Mouse (Mus musculus) gastrocnemius, postnatal 4 days (tissue): ENCODE measurements around the gene Hsd11b2. TPM values are rescaled to one million over a fixed set of nuclear protein-coding genes. Genes with fewer than 3 reads are reported as not detected.
"Not testable (repeated sequence)": the region's sequence is repeated elsewhere in the genome, so short reads cannot be mapped to it uniquely, and the experiment has no call there.

ENCODE experiments used
- DNase-seq, 2 experiments: peaks; one replicate each; pipeline ENCODE4 v3.0.0; 2021 to 2022; ENCODE audit warnings: low spot score in 2 of 2, mixed read lengths in 2 of 2
- total RNA-seq, 2 experiments: library from RNA; stranded (reverse); gene quantifications; 2 replicates each; pipeline ENCODE4 v1.2.3; 2021

Gene Hsd11b2
- total RNA-seq, 2 experiments from 2014 or later = 13.3 to 14.8 TPM

DNA sequence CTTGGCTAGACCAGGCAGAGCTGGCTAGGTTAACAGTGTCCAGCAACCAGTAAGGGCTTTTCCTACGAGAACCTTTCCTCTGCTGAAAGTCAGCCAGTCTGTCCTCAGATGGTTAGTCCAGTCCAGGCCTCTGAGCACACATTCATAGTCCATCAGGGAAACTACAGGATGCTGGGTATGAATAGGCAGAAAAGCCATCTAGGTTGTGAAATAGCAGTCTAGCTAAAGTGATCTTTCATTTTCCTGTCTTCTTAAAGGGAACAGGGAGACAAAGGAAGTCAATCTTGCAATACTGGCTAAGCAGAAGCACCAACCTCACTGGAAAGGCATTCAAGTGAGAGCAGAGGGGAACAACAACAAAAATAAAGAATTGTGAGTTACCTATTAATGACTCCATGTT lies 34.3 kb downstream of the Hsd11b2 start:
- DNase-seq = no peak

DNA sequence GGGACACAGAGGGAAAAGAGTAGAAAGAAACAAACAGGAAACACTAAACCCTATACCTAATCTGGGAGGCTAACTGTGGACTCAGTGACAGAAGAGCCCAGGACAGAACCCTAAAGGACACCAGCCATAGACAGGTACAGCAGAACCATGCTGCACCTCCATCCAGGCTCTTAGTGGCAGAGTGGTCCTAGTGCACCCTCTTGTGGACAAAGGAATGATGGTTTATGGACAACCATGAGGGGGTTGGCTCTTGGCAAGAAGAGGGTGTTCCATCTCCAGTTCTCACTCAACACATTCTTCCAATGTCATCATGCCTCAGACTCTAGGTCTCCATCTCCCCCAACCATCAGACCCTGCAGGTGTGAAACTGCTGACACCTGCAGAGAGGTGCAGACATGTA lies 35.5 kb downstream of the Hsd11b2 start:
- peak in 1 of 2 experiments; percentile 64 for DNase-seq

DNA sequence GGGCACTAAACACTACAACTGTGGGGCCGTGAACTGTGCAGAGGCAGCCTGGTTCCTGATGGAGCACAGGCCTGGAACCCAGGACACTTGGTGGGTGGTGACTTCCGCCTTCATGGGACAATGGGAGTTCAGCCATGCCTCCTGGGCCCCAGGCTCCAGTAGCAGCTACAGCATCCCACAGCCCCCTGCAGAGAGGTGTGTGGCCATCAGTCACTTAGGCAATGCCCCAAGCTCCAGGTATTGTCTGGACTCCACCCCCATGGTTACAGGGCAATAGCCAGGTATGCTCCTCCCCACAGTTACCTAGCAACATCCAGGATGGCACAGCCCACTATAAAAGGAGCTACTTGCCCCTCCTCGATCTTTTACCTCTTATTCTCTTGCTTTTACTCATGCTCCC lies 36.7 kb downstream of the Hsd11b2 start:
- no peak for DNase-seq

DNA sequence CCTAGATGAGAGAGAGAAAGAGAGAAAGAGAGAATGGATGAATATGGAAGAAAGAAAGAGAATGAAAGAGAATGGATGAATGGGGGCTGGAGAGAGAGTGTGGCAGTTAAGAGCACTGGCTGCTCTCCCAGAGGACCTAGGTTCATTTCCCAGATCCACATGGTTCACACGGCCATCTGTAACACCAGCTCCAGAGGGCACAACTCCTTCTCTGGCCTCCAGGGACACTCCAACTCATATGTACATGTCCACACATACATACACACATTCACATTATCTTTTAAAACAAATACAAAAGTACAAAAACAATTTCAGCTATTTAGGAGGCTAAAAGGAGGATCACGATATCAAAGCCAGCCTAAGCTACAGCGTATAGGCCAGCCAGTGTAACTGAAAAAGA lies 44.3 kb downstream of the Hsd11b2 start:
- no peak for DNase-seq

DNA sequence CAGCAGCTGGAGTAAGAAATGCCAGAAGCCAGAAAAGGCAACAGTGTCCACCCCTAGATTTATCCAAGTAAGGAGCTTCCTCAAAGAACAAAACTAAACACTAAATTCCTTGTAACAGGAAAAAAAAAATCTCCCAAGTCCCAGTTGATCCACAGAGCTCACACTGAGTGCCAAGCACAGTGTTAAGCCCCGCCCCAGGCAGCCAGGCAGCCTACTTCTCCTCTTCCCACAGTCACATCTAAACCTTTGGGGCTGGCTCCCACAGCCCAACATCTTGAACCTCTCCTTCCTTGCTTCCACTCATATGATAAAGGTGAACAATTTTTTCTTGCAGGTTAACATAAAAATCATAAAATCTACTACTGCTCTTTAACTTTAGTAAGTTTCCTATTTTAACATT lies 45.3 kb downstream of the Hsd11b2 start:
- DNase-seq = no peak

DNA sequence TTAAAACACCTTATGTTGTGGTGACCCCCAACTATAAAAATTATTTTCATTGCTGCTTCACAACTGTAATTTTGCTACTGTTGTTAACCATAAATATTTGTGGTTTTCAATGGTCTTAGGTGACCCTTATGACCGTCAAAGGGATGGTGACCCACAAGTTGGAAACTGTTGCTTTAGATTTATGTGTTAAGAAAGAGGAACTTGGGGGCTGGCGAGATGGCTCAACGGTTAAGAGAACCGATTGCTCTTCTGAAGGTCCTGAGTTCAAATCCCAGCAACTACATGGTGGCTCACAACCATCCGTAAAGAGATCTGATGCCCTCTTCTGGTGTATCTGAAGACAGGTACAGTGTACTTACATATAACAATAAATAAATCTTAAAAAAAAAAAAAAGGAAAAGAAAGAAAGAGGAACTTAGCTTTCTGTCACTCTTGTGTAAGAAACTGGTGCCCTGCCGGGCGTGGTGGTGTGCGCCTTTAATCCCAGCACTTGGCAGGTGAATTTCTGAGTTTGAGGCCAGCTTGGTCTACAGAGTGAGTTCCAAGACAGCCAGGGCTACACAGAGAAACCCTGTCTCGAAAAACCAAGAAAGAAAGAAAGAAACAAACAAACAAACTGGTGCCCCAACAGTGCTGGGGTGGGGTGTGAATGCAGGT lies 46.1 kb downstream of the Hsd11b2 start:
- not testable (repeated sequence) for DNase-seq

DNA sequence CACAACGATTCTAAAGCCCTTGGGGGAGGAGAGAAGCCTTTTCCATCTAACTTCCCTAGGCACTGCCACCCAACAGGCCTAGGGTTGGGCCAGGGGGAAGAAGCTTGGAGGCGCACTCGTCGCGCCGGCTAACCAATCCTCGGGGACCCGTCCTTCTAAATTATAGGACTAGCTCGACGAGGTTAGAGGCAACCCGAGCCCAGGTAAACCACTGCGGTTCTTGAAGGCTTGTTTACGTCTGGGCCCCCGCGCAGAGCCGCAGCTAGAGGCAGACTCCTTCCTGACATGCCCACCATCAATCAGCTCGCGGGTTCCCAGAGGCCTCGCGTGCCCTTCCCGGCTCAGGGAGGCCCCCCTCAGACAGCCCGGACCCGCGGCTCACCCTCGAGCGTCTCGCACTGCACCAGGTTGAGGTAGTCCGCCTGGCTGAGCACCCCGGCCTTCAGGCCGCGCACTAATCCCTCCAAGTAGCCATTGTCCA lies 46.9 kb downstream of the Hsd11b2 start:
- DNase-seq = peak in 1 of 2 experiments; percentile 29

DNA sequence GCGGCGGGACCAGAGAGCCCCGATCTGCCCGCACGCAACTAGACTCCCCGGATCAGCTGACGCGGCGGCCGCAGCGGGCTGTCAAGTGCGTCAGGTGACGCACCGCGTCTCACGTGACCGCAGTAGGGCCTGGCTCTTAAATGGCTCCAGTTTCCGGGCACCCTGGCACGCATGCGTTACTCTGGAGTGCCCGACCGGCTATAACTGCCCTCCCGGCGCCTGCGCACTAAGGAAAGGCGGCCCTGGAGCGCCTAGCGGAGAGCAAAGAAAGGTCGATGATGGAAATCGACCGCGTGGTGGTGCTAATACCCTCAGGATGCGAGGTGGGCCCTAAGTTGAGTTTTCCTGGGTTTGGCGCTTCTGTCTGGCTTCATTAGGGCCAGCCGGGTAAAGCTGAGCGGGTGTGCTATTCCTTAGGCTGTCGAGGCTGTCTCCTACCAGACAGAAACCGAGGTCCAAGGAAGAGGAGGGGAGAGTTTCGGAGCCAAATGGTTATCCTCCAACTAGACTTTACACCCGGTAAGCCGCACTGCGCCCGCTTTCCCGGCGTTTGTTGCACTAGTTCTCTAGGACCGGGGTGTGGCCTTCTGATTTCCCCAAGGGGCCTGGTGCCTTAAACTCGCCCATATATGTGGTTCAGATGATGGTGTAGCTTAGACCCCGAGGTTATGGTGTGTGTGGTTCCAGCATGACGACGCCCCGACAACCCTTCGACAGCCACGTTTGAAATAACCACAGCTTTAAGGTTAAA lies 47.6 kb downstream of the Hsd11b2 start, which contains the start of gene Atp6v0d1:
Gene Atp6v0d1, minus strand, starts transcription at position 96 of the 751 bp plus-strand sequence.
- peak; percentile 99 for DNase-seq

DNA sequence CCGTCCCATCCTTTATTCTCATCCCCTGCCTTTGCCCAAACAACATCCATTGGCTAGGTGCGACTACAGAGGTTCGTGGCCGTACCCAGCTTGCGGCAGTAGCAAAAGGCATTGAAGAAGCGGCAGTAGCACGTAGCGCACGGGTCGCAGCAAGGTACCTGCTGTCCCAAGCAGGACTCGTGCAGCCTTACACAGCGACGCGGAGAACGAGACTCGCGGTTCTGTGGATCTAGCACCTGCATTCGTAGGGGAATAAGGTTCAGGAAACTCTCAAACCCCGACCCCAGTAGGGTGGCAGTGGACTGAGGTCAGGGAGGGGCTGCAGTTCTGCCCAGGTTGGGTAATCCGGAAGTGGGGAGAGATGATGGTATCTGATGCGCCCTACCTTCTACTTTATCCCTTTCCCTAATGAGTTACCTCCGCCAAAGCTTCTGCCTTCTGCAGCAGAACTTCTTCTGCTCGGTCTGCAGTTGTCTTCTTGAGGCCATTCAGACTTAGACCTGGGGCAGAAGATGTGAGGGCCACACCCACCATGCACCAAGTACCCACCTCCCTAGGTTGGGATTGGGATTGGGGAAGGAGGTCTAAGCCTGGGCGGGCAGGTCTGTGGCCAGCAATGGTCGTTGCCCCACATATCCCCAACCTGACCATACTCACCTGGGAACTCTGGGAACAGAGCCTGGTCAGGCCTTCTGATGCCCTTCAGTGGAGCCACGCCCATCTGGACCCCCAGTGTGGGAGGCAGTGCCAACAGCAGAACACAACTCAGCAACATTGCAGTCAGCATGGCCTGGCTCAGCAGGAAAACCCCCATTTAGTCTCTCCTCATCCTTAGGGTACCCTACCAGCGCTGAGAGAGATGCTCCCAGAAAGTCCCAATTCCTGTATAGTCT lies 48.4 kb downstream of the Hsd11b2 start:
- peak in 1 of 2 experiments; percentile 18 for DNase-seq

DNA sequence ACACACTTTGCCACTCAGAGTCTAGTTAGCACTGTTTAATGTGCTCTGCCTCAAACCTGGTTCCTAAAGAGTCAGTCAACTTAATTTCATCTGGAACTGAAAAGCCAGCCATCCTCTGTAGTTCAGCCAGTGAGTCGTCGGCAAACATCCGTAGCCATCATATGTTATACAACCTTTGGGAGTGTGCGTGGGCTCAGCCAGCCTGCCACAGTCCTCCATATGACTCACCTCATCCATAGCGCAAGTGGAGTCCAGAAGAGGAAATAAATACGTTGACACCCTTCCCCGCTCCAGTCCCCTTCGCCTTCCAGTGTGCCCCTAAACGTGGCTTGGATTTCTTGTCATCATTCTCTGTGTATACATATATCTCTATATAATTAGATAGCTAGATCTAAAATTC lies 53.3 kb downstream of the Hsd11b2 start:
- no peak for DNase-seq

DNA sequence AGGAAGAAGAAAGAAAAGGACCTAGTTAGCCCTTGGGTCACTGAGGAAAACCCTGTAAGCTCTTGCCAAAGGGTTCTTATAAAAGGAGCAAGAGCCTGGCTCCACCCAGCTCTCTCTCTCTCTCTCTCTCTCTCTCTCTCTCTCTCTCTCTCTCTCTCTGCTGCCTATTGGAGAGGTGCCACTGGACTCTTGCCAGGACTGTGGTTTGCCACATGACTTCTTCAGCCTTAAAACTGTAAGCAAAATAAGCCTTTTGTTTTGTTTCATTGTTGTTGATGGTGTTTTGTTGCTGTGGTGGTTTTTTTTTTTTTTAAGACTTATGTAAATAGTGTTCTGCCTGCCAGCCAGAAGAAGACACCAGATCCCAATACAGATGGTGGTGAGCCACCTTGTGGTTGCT lies 54.9 kb downstream of the Hsd11b2 start:
- DNase-seq = peak in 1 of 2 experiments; percentile 42

Other genes starting within 250 kb of the Hsd11b2 start
- under 1 TPM; 0.21 to 0.29 TPM for gene Hsf4, start 249.0 kb upstream of the Hsd11b2 start, total RNA-seq
- gene Nol3, start 242.6 kb upstream of the Hsd11b2 start, total RNA-seq = 10 to 100 TPM; 26.5 to 27.1 TPM
- 1 to 10 TPM; 3.8 to 6.3 TPM for gene 4931428F04Rik, start 228.9 kb upstream of the Hsd11b2 start, total RNA-seq
- 1 to 10 TPM; 8.1 to 8.7 TPM for gene Exoc3l, start 222.7 kb upstream of the Hsd11b2 start, total RNA-seq
- 10 to 100 TPM; 27.4 to 31.1 TPM for gene E2f4, start 221.1 kb upstream of the Hsd11b2 start, total RNA-seq
- gene Elmo3, start 213.2 kb upstream of the Hsd11b2 start, total RNA-seq = 1 to 10 TPM; 1.0 to 1.1 TPM
- 1 to 10 TPM; 3.6 to 4.1 TPM for gene Lrrc29, start 192.5 kb upstream of the Hsd11b2 start, total RNA-seq
- gene Tmem208, start 192.4 kb upstream of the Hsd11b2 start, total RNA-seq = 10 to 100 TPM; 28.7 to 29.5 TPM
- gene Fhod1, start 170.8 kb upstream of the Hsd11b2 start, total RNA-seq = 10 to 100 TPM; 12.4 to 14.2 TPM
- gene Slc9a5, start 169.9 kb upstream of the Hsd11b2 start, total RNA-seq = 1 to 10 TPM; 4.0 to 4.2 TPM
- under 1 TPM; 0.17 to 0.26 TPM for gene Plekhg4, start 145.5 kb upstream of the Hsd11b2 start, total RNA-seq
- not detected for gene Kctd19, start 105.3 kb upstream of the Hsd11b2 start, total RNA-seq
- gene Lrrc36, start 105.2 kb upstream of the Hsd11b2 start, total RNA-seq = 1 to 10 TPM; 1.6 to 1.7 TPM
- gene Tppp3, start 47.2 kb upstream of the Hsd11b2 start, total RNA-seq = 100 to 1,000 TPM; 527 to 572 TPM
- 10 to 100 TPM; 21.0 to 21.6 TPM for gene Zdhhc1, start 21.9 kb upstream of the Hsd11b2 start, total RNA-seq
- 10 to 100 TPM; 71.8 to 71.9 TPM for gene Atp6v0d1, start 47.3 kb downstream of the Hsd11b2 start, total RNA-seq
- 10 to 100 TPM; 31.9 to 32.4 TPM for gene Ripor1, start 86.5 kb downstream of the Hsd11b2 start, total RNA-seq
- gene Ctcf, start 117.8 kb downstream of the Hsd11b2 start, total RNA-seq = 10 to 100 TPM; 57.4 to 58.4 TPM
- gene Agrp, start 118.6 kb downstream of the Hsd11b2 start, total RNA-seq = under 1 TPM in 1 of 2 experiments, not detected in 1; 0.59 TPM
- gene Carmil2, start 167.5 kb downstream of the Hsd11b2 start, total RNA-seq = under 1 TPM; 0.26 to 0.74 TPM
- gene Acd, start 182.3 kb downstream of the Hsd11b2 start, total RNA-seq = 10 to 100 TPM; 23.1 to 24.0 TPM
- gene Pard6a, start 182.4 kb downstream of the Hsd11b2 start, total RNA-seq = 1 to 10 TPM; 7.4 to 7.5 TPM
- gene 4933405L10Rik, start 188.9 kb downstream of the Hsd11b2 start, total RNA-seq = not detected
- gene Enkd1, start 189.5 kb downstream of the Hsd11b2 start, total RNA-seq = 1 to 10 TPM; 4.4 to 5.1 TPM
- 1 to 10 TPM; 5.2 to 6.0 TPM for gene Gfod2, start 239.9 kb downstream of the Hsd11b2 start, total RNA-seq